Mouse (Mus musculus): ENCODE data around the gene Gm2115. TPM values are rescaled to one million over a fixed set of nuclear protein-coding genes. Genes with fewer than 3 reads are reported as not detected.

The Gm2115 gene
- polyA plus RNA-seq, 1 experiment from 2014 or later: 0.47 TPM

GRCm38 (mm10) chr7:84587101-84587783 is 58.5 kb downstream of the Gm2115 start:
- 69% methylated on average over 5 of the region's 5 CpGs for WGBS
- no peak overlapping the region for H3K27ac ChIP-seq

GRCm38 (mm10) chr7:84590622-84591021 is 61.9 kb downstream of the Gm2115 start:
- Histone ChIP-seq H3K36me3 (no peaks in the 10 kb centered on the region), H3K4me3 (no peak overlapping the region), H3K27me3 (no peaks in the 10 kb centered on the region), H3K4me2 (no peak overlapping the region), H3K4me1 (replicated peaks) (no peaks in the 10 kb centered on the region), H3K27ac (no peak overlapping the region), H3K9me3 (replicated peaks) (no peaks in the 10 kb centered on the region), H3K9ac (no peak overlapping the region)
- 92% methylated on average over 2 of the region's 2 CpGs for WGBS
- ATAC-seq (replicated peaks; ENCODE audit: insufficient number of reproducible peaks, insufficient read depth, low FRiP score, low read depth): no peak

More at GRCm38 (mm10) chr7:84587101-84587783, 58.5 kb downstream of the Gm2115 start:
- no peak for ATAC-seq (replicated peaks; ENCODE audit: insufficient number of reproducible peaks, insufficient read depth, low FRiP score, low read depth)
- Histone ChIP-seq H3K9me3 (replicated peaks) (no peaks in the 10 kb centered on the region), H3K36me3 (no peaks in the 10 kb centered on the region), H3K4me2 (no peak overlapping the region), H3K4me3 (no peak overlapping the region), H3K9ac (no peak overlapping the region), H3K4me1 (replicated peaks) (no peaks in the 10 kb centered on the region), H3K27me3 (no peaks in the 10 kb centered on the region)

DNA sequence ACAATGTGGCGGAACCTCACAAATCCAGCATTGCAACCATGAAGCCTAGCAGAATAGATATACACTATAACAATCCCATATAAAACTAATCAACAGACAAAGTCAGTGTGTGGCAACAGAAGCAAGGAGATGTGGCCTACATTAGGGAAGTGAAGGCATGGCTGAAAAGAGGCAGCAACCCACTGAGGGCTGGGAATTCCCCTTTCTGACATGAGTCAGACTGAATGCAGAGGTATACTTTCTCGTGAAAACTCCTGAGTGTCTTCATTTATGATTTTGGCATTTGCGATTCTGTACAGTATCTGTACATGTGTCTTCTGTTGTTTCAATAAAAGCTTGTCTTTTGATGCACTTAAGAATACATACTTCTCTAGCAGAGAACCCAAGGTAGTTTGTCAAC is 62.6 kb downstream of the Gm2115 start:
- 86% methylated on average over 3 of the region's 3 CpGs for WGBS
- Histone ChIP-seq H3K9ac (no peak overlapping the region), H3K4me1 (replicated peaks) (no peaks in the 10 kb centered on the region), H3K36me3 (no peaks in the 10 kb centered on the region), H3K4me3 (no peak overlapping the region), H3K4me2 (no peak overlapping the region), H3K9me3 (replicated peaks) (no peaks in the 10 kb centered on the region), H3K27ac (no peak overlapping the region), H3K27me3 (no peaks in the 10 kb centered on the region)
- no peak for ATAC-seq (replicated peaks; ENCODE audit: insufficient number of reproducible peaks, insufficient read depth, low FRiP score, low read depth)

DNA sequence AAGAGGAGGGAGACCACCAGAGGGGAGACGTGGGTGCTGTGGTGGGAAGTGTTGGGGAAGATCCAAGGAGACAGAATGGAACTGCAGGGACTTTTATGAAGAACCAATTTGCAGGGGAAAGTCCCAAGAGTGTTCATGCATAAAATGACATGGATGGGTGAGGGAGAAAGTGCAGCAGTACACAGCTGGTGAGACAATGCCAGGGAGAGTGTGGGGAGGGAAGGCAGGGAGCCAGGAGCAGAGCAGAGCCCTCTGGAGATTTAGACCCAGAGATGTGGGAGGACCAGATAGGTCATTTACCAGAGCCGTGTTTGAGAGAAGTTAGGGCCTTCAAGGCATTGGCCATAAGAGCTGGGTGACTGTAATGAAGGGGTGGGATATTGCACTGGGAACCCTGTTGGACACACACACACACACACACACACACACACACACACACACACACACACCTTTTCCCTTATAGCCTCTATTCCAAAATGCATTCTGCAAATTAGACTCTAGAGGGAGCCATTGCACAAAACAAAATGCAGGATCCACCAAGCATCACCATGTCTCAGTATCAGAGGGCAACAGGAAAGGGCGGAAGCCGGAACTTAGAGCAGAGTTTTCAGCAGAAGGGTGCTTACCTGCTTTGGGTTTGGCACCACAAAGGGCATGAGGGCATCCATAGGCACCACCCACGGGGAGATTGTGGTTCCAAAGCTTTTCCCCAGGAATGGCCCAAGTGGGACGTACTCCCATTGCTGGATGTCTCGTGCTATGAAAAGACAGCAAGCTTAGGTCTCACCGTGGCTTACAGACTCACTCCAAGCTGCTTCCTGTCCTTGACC is 65.5 kb downstream of the Gm2115 start:
- Histone ChIP-seq H3K4me1 (replicated peaks) (no peaks in the 10 kb centered on the region), H3K4me2 (no peak overlapping the region), H3K9me3 (replicated peaks) (no peaks in the 10 kb centered on the region), H3K36me3 (no peaks in the 10 kb centered on the region), H3K27ac (no peak overlapping the region), H3K27me3 (no peaks in the 10 kb centered on the region), H3K9ac (no peak overlapping the region), H3K4me3 (no peak overlapping the region)
- WGBS: 43% methylated on average over 8 of the region's 8 CpGs
- ATAC-seq (replicated peaks; ENCODE audit: insufficient number of reproducible peaks, insufficient read depth, low FRiP score, low read depth): peak; percentile 33

DNA sequence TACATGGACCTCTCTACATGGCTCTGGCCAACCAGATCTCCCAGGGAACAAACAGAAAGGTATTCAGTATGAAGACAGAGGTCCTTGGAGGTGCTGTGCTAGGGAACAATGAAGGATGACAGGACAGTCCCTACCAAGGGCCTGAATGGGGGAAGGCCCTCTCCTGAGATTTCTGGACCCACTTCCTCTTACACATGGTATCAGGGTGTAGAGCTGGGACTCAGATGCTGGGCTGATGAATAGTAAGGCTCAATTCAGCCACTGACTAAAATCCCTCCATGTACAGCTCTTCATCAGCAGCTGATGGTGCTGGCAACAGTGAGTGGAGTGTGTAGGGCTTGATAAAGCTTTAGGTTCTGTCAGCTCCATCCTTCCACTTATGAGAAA is 66.2 kb downstream of the Gm2115 start:
- Histone ChIP-seq H3K4me3 (no peak overlapping the region), H3K27me3 (no peaks in the 10 kb centered on the region), H3K36me3 (no peaks in the 10 kb centered on the region), H3K9me3 (replicated peaks) (no peaks in the 10 kb centered on the region), H3K27ac (no peak overlapping the region), H3K4me2 (no peak overlapping the region), H3K4me1 (replicated peaks) (no peaks in the 10 kb centered on the region), H3K9ac (no peak overlapping the region)
- no peak for ATAC-seq (replicated peaks; ENCODE audit: insufficient number of reproducible peaks, insufficient read depth, low FRiP score, low read depth)

GRCm38 (mm10) chr7:84596002-84596401 is 67.2 kb downstream of the Gm2115 start:
- Histone ChIP-seq H3K4me1 (replicated peaks) (no peaks in the 10 kb centered on the region), H3K27ac (no peak overlapping the region)
- 74% methylated on average over 3 of the region's 3 CpGs for WGBS

GRCm38 (mm10) chr7:84596633-84597032 is 67.9 kb downstream of the Gm2115 start:
- H3K4me1 ChIP-seq (replicated peaks): no peaks in the 10 kb centered on the region
- no peak for ATAC-seq (replicated peaks; ENCODE audit: insufficient number of reproducible peaks, insufficient read depth, low FRiP score, low read depth)
- no peaks in the 10 kb centered on the region for H3K9me3 ChIP-seq (replicated peaks)
- H3K4me3 ChIP-seq: no peak overlapping the region
- WGBS: 79% methylated on average over 3 of the region's 3 CpGs
- H3K36me3 ChIP-seq: no peaks in the 10 kb centered on the region
- no peak overlapping the region for H3K9ac ChIP-seq
- no peak overlapping the region for H3K4me2 ChIP-seq
- H3K27me3 ChIP-seq: no peaks in the 10 kb centered on the region
- no peak overlapping the region for H3K27ac ChIP-seq

More at GRCm38 (mm10) chr7:84596002-84596401, 67.2 kb downstream of the Gm2115 start:
- H3K27me3 ChIP-seq: no peaks in the 10 kb centered on the region
- H3K36me3 ChIP-seq: no peaks in the 10 kb centered on the region
- H3K9me3 ChIP-seq (replicated peaks): no peaks in the 10 kb centered on the region
- H3K4me3 ChIP-seq: no peak overlapping the region
- H3K9ac ChIP-seq: no peak overlapping the region
- H3K4me2 ChIP-seq: no peak overlapping the region
- ATAC-seq (replicated peaks; ENCODE audit: insufficient number of reproducible peaks, insufficient read depth, low FRiP score, low read depth): no peak

DNA sequence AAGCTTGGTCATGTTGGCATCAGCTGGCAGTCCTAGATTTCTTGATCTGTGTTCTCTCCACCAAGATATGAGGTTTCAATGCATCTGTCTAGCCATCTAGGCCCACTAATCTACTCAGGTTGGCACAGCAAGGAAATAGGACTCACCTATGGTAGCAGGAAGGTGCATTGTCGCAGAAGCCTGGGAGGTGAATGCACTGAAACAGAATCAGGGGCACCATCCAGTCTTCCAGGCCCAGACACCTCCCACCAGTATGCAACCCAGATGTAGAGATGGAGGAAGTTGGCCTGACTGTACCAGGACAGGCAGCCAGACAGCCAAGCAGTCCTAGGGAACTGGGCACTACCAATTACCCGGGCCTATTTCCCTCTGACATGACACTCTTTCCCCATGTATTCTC is 71.9 kb downstream of the Gm2115 start:
- ATAC-seq (replicated peaks; ENCODE audit: insufficient number of reproducible peaks, insufficient read depth, low FRiP score, low read depth): no peak
- H3K27me3 ChIP-seq: no peaks in the 10 kb centered on the region
- no peaks in the 10 kb centered on the region for H3K36me3 ChIP-seq
- H3K4me1 ChIP-seq (replicated peaks): 0 out of 2 replicates have a peak, but pooled peaks cover 8% of the 10 kb centered on the region
- H3K9ac ChIP-seq: no peak overlapping the region
- no peaks in the 10 kb centered on the region for H3K9me3 ChIP-seq (replicated peaks)
- no peak overlapping the region for H3K27ac ChIP-seq
- WGBS: 93% methylated on average over 2 of the region's 2 CpGs
- no peak overlapping the region for H3K4me2 ChIP-seq
- H3K4me3 ChIP-seq: no peak overlapping the region

DNA sequence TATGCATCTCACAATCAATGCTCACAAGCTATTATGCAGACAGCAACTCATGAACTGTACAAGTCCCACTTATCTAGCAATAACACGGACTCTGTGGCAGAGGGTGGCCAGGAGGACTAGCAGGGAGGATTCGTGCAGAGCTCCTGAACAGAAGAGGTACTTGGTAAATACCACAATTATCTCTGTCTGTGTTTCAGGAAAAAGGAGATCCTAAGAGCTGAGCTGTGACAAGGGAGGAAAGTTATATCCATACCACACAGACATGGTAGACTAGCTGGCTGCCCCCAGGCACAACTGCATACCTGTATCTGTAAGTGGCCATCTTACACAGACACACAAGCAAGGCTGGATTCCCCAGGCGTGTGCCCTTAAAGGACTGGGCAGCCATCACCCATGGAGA is 72.6 kb downstream of the Gm2115 start:
- 73% methylated on average over 3 of the region's 3 CpGs for WGBS
- Histone ChIP-seq H3K27ac (no peak overlapping the region), H3K4me3 (no peak overlapping the region), H3K27me3 (no peaks in the 10 kb centered on the region), H3K9ac (no peak overlapping the region), H3K36me3 (no peaks in the 10 kb centered on the region), H3K4me2 (no peak overlapping the region), H3K9me3 (replicated peaks) (no peaks in the 10 kb centered on the region), H3K4me1 (replicated peaks) (peaks cover 12% of the 10 kb centered on the region)
- ATAC-seq (replicated peaks; ENCODE audit: insufficient number of reproducible peaks, insufficient read depth, low FRiP score, low read depth): no peak

DNA sequence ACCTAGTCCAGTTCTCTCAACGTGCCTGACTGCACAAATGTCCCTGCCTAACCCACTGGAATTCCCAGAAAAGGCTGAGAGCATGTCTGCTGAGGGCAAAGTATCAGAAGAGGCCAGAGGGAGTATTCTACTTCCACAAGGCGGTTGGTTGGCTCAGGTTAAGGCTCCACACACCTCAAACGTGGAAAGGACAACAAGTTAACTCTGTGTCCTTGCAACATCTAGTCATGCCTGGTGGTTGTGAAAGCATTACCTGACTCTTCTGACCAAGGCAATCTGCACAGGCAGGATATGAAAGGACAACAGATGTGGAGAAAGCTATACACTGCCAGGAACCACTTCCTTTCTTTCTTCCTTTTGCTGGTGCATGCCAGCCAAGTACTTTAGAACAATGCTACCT is 75.7 kb downstream of the Gm2115 start:
- Histone ChIP-seq H3K9me3 (replicated peaks) (no peaks in the 10 kb centered on the region), H3K4me3 (no peak overlapping the region), H3K4me1 (replicated peaks) (peaks cover 15% of the 10 kb centered on the region), H3K4me2 (0 out of 2 replicates have a peak overlapping the region, but pooled peaks have one; percentile 98), H3K27me3 (no peaks in the 10 kb centered on the region), H3K9ac (no peak overlapping the region), H3K27ac (no peak overlapping the region), H3K36me3 (no peaks in the 10 kb centered on the region)
- ATAC-seq (replicated peaks; ENCODE audit: insufficient number of reproducible peaks, insufficient read depth, low FRiP score, low read depth): no peak
- WGBS: 66% methylated on average over 3 of the region's 3 CpGs

GRCm38 (mm10) chr7:84605033-84605687 is 76.4 kb downstream of the Gm2115 start:
- H3K9ac ChIP-seq: peak overlapping the region; percentile 64
- peak overlapping the region; percentile 98 for H3K4me2 ChIP-seq
- H3K27me3 ChIP-seq: no peaks in the 10 kb centered on the region
- 14% methylated on average over 19 of the region's 19 CpGs for WGBS
- no peaks in the 10 kb centered on the region for H3K36me3 ChIP-seq
- H3K27ac ChIP-seq: no peak overlapping the region
- peak; percentile 20; the same call in 1 of the 2 replicates for ATAC-seq (replicated peaks; ENCODE audit: insufficient number of reproducible peaks, insufficient read depth, low FRiP score, low read depth)
- peak overlapping the region; percentile 66 for H3K4me3 ChIP-seq
- H3K4me1 ChIP-seq (replicated peaks): peaks cover 15% of the 10 kb centered on the region
- H3K9me3 ChIP-seq (replicated peaks): no peaks in the 10 kb centered on the region

Measured in heart, embryonic 15.5 days (tissue).